Comparison of ENCODE assay signal across 9 mouse cellular contexts in the genomic region with DNA sequence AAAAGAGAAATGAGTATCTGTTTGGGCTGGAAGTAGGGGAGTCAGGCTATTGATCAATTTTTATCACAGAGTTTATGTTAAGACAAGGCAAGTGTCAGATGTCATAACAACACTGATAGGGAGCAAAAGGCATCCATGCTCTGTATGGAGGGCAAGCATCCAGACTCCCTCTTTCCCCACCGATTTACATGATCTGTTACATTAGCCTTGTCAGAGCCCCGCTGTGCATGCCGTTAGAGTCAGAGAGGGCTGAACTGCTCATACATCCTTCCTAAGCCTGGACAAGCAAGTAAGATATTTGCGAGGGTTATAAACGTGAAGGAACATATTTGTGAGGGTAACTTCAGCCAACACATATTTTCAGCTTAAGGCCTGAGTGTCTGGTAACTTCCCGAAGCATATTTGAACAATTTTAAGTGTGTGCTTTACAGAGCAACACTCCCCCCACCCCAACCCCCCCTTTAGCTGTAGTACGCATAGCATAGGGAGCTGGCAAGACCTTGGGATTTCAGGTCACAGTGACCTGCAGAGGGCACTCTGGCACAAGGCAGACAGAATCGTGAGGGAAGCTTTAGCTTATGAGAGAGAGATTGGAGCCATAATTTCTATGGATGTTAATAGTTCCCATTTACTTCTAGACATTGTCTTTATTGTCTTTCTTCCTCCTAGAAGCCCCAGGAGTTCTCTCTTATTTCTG.
DNase-seq lines count a peak whose midpoint lies in the region; ATAC-seq and TF ChIP-seq lines count a peak whose summit lies in the region.
"Had no signal": no experiment of that assay in that cellular context is flagged by ENCODE, and none has a peak within 500 bp of the region (broad histone marks: within the 10 kb centered on the region; RNA-seq: fewer than 3 reads in every experiment).

No protein-coding gene starts in this region.

- no peaks in the 10 kb centered on the region for H3K27me3 ChIP-seq in forebrain, embryonic 16.5 days (replicated peaks; ENCODE audit: control insufficient read depth, insufficient read depth, low read length)
- no peaks in the 10 kb centered on the region for H3K27me3 ChIP-seq in stomach, embryonic 16.5 days (ENCODE audit: control insufficient read depth, insufficient read depth, low read length)
- H3K27me3 ChIP-seq: embryonic facial prominence, embryonic 15.5 days had no signal

- TF ChIP-seq CTCF in layer of hippocampus, adult 2 months (conservative IDR thresholded peaks at IDR 0.05): peak; percentile 76

- no peak overlapping the region for H3K4me3 ChIP-seq in forebrain, embryonic 16.5 days (replicated peaks; ENCODE audit: low read length)
- H3K4me3 ChIP-seq in layer of hippocampus, adult 2 months: no peak overlapping the region
- H3K4me3 ChIP-seq in stomach, embryonic 16.5 days (replicated peaks; ENCODE audit: low read length): no peak overlapping the region
- H3K4me3 ChIP-seq: embryonic facial prominence, embryonic 15.5 days had no signal

- H3K36me3 ChIP-seq in forebrain, embryonic 16.5 days (ENCODE audit: control insufficient read depth, insufficient read depth): no peaks in the 10 kb centered on the region
- no peaks in the 10 kb centered on the region for H3K36me3 ChIP-seq in stomach, embryonic 16.5 days (ENCODE audit: control insufficient read depth, insufficient read depth, low read length)
- H3K36me3 ChIP-seq: embryonic facial prominence, embryonic 15.5 days had no signal

- peak; percentile 76 for ATAC-seq in forebrain, embryonic 16.5 days
- peak; percentile 84; the same call in 1 of the 2 replicates for ATAC-seq in stomach, embryonic 16.5 days (ENCODE audit: insufficient read depth, low FRiP score)

- peak; percentile 53 for DNase-seq in ovary, postnatal 36 days (ENCODE audit: low spot score)
- no peak for DNase-seq in ovary, postnatal 14 days (ENCODE audit: low spot score)
- DNase-seq in cerebellum, adult 11-12 months: peak; percentile 32
- peak; percentile 61 to 72 for DNase-seq in layer of hippocampus, adult 2 months (ENCODE audit: low spot score in 2 of 2)
- peak; percentile 32 to 49 for DNase-seq in lung, postnatal 4 days
- DNase-seq in thymus, adult 18-20 months: no peak

- 41% methylated on average over 8 of the region's 8 CpGs for WGBS in forebrain, embryonic 16.5 days
- WGBS in stomach, embryonic 16.5 days: 11% methylated on average over 8 of the region's 8 CpGs

- no peaks in the 10 kb centered on the region for H3K9me3 ChIP-seq in forebrain, embryonic 16.5 days (ENCODE audit: control insufficient read depth, low read length)
- no peaks in the 10 kb centered on the region for H3K9me3 ChIP-seq in stomach, embryonic 16.5 days (replicated peaks; ENCODE audit: control insufficient read depth, low read length)
- H3K9me3 ChIP-seq: embryonic facial prominence, embryonic 15.5 days had no signal

- no peak overlapping the region for H3K9ac ChIP-seq in forebrain, embryonic 16.5 days (replicated peaks; ENCODE audit: low read depth, low read length)
- H3K9ac ChIP-seq in stomach, embryonic 16.5 days (ENCODE audit: low read length): no peak overlapping the region
- H3K9ac ChIP-seq: embryonic facial prominence, embryonic 15.5 days had no signal

- H3K4me2 ChIP-seq in forebrain, embryonic 16.5 days (ENCODE audit: low read length): no peak overlapping the region
- no peak overlapping the region for H3K4me2 ChIP-seq in stomach, embryonic 16.5 days (ENCODE audit: low read depth, low read length)
- H3K4me2 ChIP-seq: embryonic facial prominence, embryonic 15.5 days had no signal

- no peak overlapping the region for H3K27ac ChIP-seq in forebrain, embryonic 16.5 days (ENCODE audit: low read length)
- no peak overlapping the region for H3K27ac ChIP-seq in layer of hippocampus, adult 2 months
- H3K27ac ChIP-seq in stomach, embryonic 16.5 days (ENCODE audit: low read length): no peak overlapping the region
- H3K27ac ChIP-seq: embryonic facial prominence, embryonic 15.5 days had no signal

- 0 out of 2 replicates have a peak, but pooled peaks cover 2% of the 10 kb centered on the region for H3K4me1 ChIP-seq in forebrain, embryonic 16.5 days (replicated peaks; ENCODE audit: control insufficient read depth, insufficient read depth, low read length)
- H3K4me1 ChIP-seq in stomach, embryonic 16.5 days (ENCODE audit: control insufficient read depth, insufficient read depth, low read length): no peaks in the 10 kb centered on the region
- H3K4me1 ChIP-seq: embryonic facial prominence, embryonic 15.5 days had no signal

Comparison
In these comparisons a context has a peak if more than half of its experiments do, and no peak if none do; other contexts are left out.
1. DNase-seq: peak in ovary, postnatal 36 days (single experiment), cerebellum, adult 11-12 months (single experiment), layer of hippocampus, adult 2 months (2 of 2) and lung, postnatal 4 days (2 of 2); none in ovary, postnatal 14 days (single experiment) and thymus, adult 18-20 months (0 of 2).